Mouse (Mus musculus): ENCODE data around the gene Klrb1c.

DNA sequence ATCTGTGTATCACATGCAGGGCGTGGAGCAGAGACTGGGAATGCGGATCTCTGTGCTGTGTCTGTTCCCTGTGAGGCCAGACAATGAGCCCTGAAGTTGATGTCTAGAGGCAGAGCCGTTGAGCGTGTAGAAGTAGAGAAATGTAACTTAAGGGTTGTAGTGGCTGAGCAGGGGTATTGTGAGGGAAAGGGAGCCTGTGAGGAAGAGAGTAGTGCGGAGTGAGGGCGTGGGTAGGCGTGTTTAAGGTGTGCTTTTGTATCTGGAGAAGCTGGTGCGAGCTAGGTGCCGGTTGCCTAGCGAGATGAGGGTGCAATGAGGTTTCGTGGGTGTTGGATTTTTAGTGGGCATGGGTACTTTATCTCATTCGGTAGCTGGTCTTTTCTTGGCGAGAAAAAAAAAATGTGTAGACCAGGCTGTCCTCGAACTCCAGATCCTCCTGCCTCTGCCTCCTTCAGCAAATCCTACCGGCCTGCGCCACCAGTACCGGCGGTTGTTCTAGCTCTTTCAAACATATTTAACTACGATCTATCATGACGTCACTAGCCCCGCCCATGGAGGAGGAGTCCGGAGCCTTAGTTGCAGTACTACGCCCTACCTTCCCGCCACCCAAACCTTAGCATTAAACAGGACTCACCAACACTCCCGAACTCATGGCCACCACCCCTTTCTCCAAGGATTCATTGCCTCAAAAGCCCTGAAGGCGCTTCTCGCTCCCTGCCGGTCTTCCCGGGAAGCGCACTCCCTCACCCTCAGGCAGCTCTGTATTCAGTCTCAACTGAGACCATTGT, 25.1 kb downstream of the Klrb1c start:
- TF ChIP-seq CTCF (IDR thresholded peaks at IDR 0.05; ENCODE audit: low read depth, low read length) (peak; percentile 46), EP300 (IDR thresholded peaks at IDR 0.05; ENCODE audit: insufficient read depth, low read depth, low read length) (peak; percentile 11; the same call in 1 of the 2 replicates)

Data from ES-Bruce4 (cell line).